Comparison of ENCODE assay signal across 8 mouse cellular contexts in genomic region chr3:94371637-94372036, GRCm38 (mm10). TPM values are rescaled to one million over a fixed set of nuclear protein-coding genes. Genes with fewer than 3 reads are reported as not detected.
DNase-seq lines count a peak whose midpoint lies in the region; ATAC-seq lines count a peak whose summit lies in the region.

No protein-coding gene starts in this region.

- H3K36me3 ChIP-seq in intestine, embryonic 14.5 days (ENCODE audit: control insufficient read depth, insufficient read depth, low read length) = no peaks in the 10 kb centered on the region
- H3K36me3 ChIP-seq in limb, embryonic 13.5 days = no peaks in the 10 kb centered on the region
- H3K36me3 ChIP-seq in midbrain, embryonic 16.5 days (ENCODE audit: control insufficient read depth, insufficient read depth, low read length) = no peaks in the 10 kb centered on the region

- H3K9ac ChIP-seq in intestine, embryonic 14.5 days (ENCODE audit: low read length) = no peak overlapping the region
- 0 out of 2 replicates have a peak overlapping the region, but pooled peaks have one; percentile 14 for H3K9ac ChIP-seq in limb, embryonic 13.5 days
- H3K9ac ChIP-seq in midbrain, embryonic 16.5 days (ENCODE audit: low read depth, low read length) = no peak overlapping the region

- no peak overlapping the region for H3K4me3 ChIP-seq in intestine, embryonic 14.5 days (ENCODE audit: low read depth, low read length)
- 0 out of 2 replicates have a peak overlapping the region, but pooled peaks have one; percentile 4 for H3K4me3 ChIP-seq in limb, embryonic 13.5 days
- H3K4me3 ChIP-seq in midbrain, embryonic 16.5 days (ENCODE audit: low read depth, low read length) = no peak overlapping the region

- H3K27ac ChIP-seq in intestine, embryonic 14.5 days (ENCODE audit: low read depth) = no peak overlapping the region
- H3K27ac ChIP-seq in limb, embryonic 13.5 days = no peak overlapping the region
- no peak overlapping the region for H3K27ac ChIP-seq in midbrain, embryonic 16.5 days (ENCODE audit: low read length)

- DNase-seq in ZHBTc4 (ENCODE audit: low read depth, low spot score) = peak; percentile 56
- peak; percentile 66 for DNase-seq in cerebellum, adult 8-10 months
- peak; percentile 65 to 83 for DNase-seq in gastrocnemius, postnatal 36 days
- DNase-seq in intestine, embryonic 14.5 days (ENCODE audit: low spot score) = no peak
- peak; percentile 63 for DNase-seq in urinary bladder, adult 2 months (ENCODE audit: low spot score)

- H3K4me2 ChIP-seq in intestine, embryonic 14.5 days (ENCODE audit: low read length) = peak overlapping the region; percentile 36
- H3K4me2 ChIP-seq in limb, embryonic 13.5 days (replicated peaks) = peak overlapping the region; percentile 50
- H3K4me2 ChIP-seq in midbrain, embryonic 16.5 days (ENCODE audit: low read length) = peak overlapping the region; percentile 31

- intact Hi-C loops in gastrocnemius, postnatal 36 days (cut with DNase I) = no loop called here

- no peaks in the 10 kb centered on the region for H3K9me3 ChIP-seq in intestine, embryonic 14.5 days (ENCODE audit: control insufficient read depth, low read length)
- H3K9me3 ChIP-seq in limb, embryonic 13.5 days = no peaks in the 10 kb centered on the region
- H3K9me3 ChIP-seq in midbrain, embryonic 16.5 days (replicated peaks; ENCODE audit: control insufficient read depth, low read length, poor library complexity, severe bottlenecking) = no peaks in the 10 kb centered on the region

- no peaks in the 10 kb centered on the region for H3K27me3 ChIP-seq in intestine, embryonic 14.5 days (replicated peaks; ENCODE audit: control insufficient read depth, insufficient read depth, low read length)
- peaks cover 8% of the 10 kb centered on the region; the same call in 1 of the 2 replicates for H3K27me3 ChIP-seq in limb, embryonic 13.5 days
- H3K27me3 ChIP-seq in midbrain, embryonic 16.5 days (ENCODE audit: control insufficient read depth, insufficient read depth, low read depth, low read length) = peaks cover 2% of the 10 kb centered on the region; the same call in 1 of the 2 replicates

- 3% methylated on average over 11 of the region's 11 CpGs for WGBS in intestine, embryonic 14.5 days
- WGBS in limb, embryonic 13.5 days = 3% methylated on average over 11 of the region's 11 CpGs
- WGBS in midbrain, embryonic 16.5 days = 3% methylated on average over 11 of the region's 11 CpGs

- H3K4me1 ChIP-seq in intestine, embryonic 14.5 days (replicated peaks; ENCODE audit: control insufficient read depth, insufficient read depth, low read length) = peaks cover 13% of the 10 kb centered on the region
- peaks cover 29% of the 10 kb centered on the region for H3K4me1 ChIP-seq in limb, embryonic 13.5 days
- H3K4me1 ChIP-seq in midbrain, embryonic 16.5 days (ENCODE audit: control insufficient read depth, insufficient read depth, low read length) = peaks cover 11% of the 10 kb centered on the region; the same call in 1 of the 2 replicates

- peak; percentile 48; the same call in 1 of the 2 replicates for ATAC-seq in intestine, embryonic 14.5 days (replicated peaks; ENCODE audit: low FRiP score, low TSS enrichment, low read depth)
- ATAC-seq in limb, embryonic 13.5 days (ENCODE audit: low FRiP score, low read depth) = peak; percentile 52
- ATAC-seq in midbrain, embryonic 16.5 days = peak; percentile 18; the same call in 1 of the 2 replicates
- ATAC-seq in megakaryocyte progenitor cell, adult 5-6 weeks (replicated peaks; ENCODE audit: poor library complexity) = no peak

RNA-seq across cellular contexts. Expression of gene Rorc, which starts 1.0 kb away (rescaled TPM):
- 10 to 100 TPM; 45.6 to 68.8 TPM for total RNA-seq in gastrocnemius, postnatal 36 days (2021)
- 3.8 and 4.0 TPM in 2 replicates for polyA plus RNA-seq in intestine, embryonic 14.5 days (2014; fragmentation: Nextera tagmentation; extraction: Ambion mirVana)
- polyA plus RNA-seq in limb, embryonic 13.5 days (2015; fragmentation: Nextera tagmentation; extraction: Ambion mirVana) = 0.98 and 1.0 TPM in 2 replicates
- 0.49 and 0.62 TPM in 2 replicates for polyA plus RNA-seq in midbrain, embryonic 16.5 days (2015; fragmentation: Nextera tagmentation; extraction: Ambion mirVana)
- polyA plus RNA-seq in urinary bladder, adult 2 months (2012; rRNA removed) = 12.8 and 13.3 TPM in 2 replicates
- 0.05 and 0.15 TPM in 2 replicates for total RNA-seq in megakaryocyte progenitor cell, adult 5-6 weeks (2015)
- total RNA-seq in megakaryocyte progenitor cell, adult 5-6 weeks (2017) = 0.44 TPM in 1 of 2 replicates, not detected in the other

RNA-seq across cellular contexts. Expression of gene C2cd4d, which starts 9.4 kb away (rescaled TPM):
- total RNA-seq in gastrocnemius, postnatal 36 days (2021) = under 1 TPM in 1 of 2 experiments, not detected in 1; 0.39 TPM
- 1.1 and 1.5 TPM in 2 replicates for polyA plus RNA-seq in intestine, embryonic 14.5 days (2014; fragmentation: Nextera tagmentation; extraction: Ambion mirVana)
- polyA plus RNA-seq in limb, embryonic 13.5 days (2015; fragmentation: Nextera tagmentation; extraction: Ambion mirVana) = 2.5 and 3.1 TPM in 2 replicates
- 1.6 and 1.7 TPM in 2 replicates for polyA plus RNA-seq in midbrain, embryonic 16.5 days (2015; fragmentation: Nextera tagmentation; extraction: Ambion mirVana)
- polyA plus RNA-seq in urinary bladder, adult 2 months (2012; rRNA removed) = 0.31 and 0.40 TPM in 2 replicates
- total RNA-seq in megakaryocyte progenitor cell, adult 5-6 weeks (2015) = not detected in 2 replicates
- total RNA-seq in megakaryocyte progenitor cell, adult 5-6 weeks (2017) = not detected in 2 replicates

RNA-seq across cellular contexts. Expression of gene Lingo4, which starts 26.7 kb away (rescaled TPM):
- total RNA-seq in gastrocnemius, postnatal 36 days (2021) = under 1 TPM; 0.15 to 0.26 TPM
- 0.38 and 0.52 TPM in 2 replicates for polyA plus RNA-seq in intestine, embryonic 14.5 days (2014; fragmentation: Nextera tagmentation; extraction: Ambion mirVana)
- polyA plus RNA-seq in limb, embryonic 13.5 days (2015; fragmentation: Nextera tagmentation; extraction: Ambion mirVana) = 0.06 and 0.14 TPM in 2 replicates
- polyA plus RNA-seq in midbrain, embryonic 16.5 days (2015; fragmentation: Nextera tagmentation; extraction: Ambion mirVana) = 1.2 and 1.6 TPM in 2 replicates
- polyA plus RNA-seq in urinary bladder, adult 2 months (2012; rRNA removed) = 0.06 and 0.10 TPM in 2 replicates
- not detected in 2 replicates for total RNA-seq in megakaryocyte progenitor cell, adult 5-6 weeks (2015)
- total RNA-seq in megakaryocyte progenitor cell, adult 5-6 weeks (2017) = not detected in 2 replicates

RNA-seq across cellular contexts. Expression of gene Them5, which starts 29.7 kb away (rescaled TPM):
- total RNA-seq in gastrocnemius, postnatal 36 days (2021) = not detected
- polyA plus RNA-seq in intestine, embryonic 14.5 days (2014; fragmentation: Nextera tagmentation; extraction: Ambion mirVana) = not detected in 2 replicates
- 2.3 and 2.4 TPM in 2 replicates for polyA plus RNA-seq in limb, embryonic 13.5 days (2015; fragmentation: Nextera tagmentation; extraction: Ambion mirVana)
- polyA plus RNA-seq in midbrain, embryonic 16.5 days (2015; fragmentation: Nextera tagmentation; extraction: Ambion mirVana) = not detected in 2 replicates
- not detected in 2 replicates for polyA plus RNA-seq in urinary bladder, adult 2 months (2012; rRNA removed)
- not detected in 2 replicates for total RNA-seq in megakaryocyte progenitor cell, adult 5-6 weeks (2015)
- total RNA-seq in megakaryocyte progenitor cell, adult 5-6 weeks (2017) = not detected in 2 replicates

RNA-seq across cellular contexts. Expression of gene Tdrkh, which starts 41.4 kb away (rescaled TPM):
- total RNA-seq in gastrocnemius, postnatal 36 days (2021) = 1 to 10 TPM; 1.3 to 1.9 TPM
- polyA plus RNA-seq in intestine, embryonic 14.5 days (2014; fragmentation: Nextera tagmentation; extraction: Ambion mirVana) = 11.4 and 14.6 TPM in 2 replicates
- polyA plus RNA-seq in limb, embryonic 13.5 days (2015; fragmentation: Nextera tagmentation; extraction: Ambion mirVana) = 8.4 and 8.9 TPM in 2 replicates
- polyA plus RNA-seq in midbrain, embryonic 16.5 days (2015; fragmentation: Nextera tagmentation; extraction: Ambion mirVana) = 50.7 and 54.9 TPM in 2 replicates
- 2.2 and 2.3 TPM in 2 replicates for polyA plus RNA-seq in urinary bladder, adult 2 months (2012; rRNA removed)
- 12.7 and 13.2 TPM in 2 replicates for total RNA-seq in megakaryocyte progenitor cell, adult 5-6 weeks (2015)
- 3.9 and 5.5 TPM in 2 replicates for total RNA-seq in megakaryocyte progenitor cell, adult 5-6 weeks (2017)
